Mouse (Mus musculus) hindbrain, embryonic 10.5 days (tissue): ENCODE data around the gene Sdhaf1. TPM values are rescaled to one million over a fixed set of nuclear protein-coding genes. Genes with fewer than 3 reads are reported as not detected.

Source experiments
- DNase-seq: peaks from one replicate; pipeline ENCODE4 v3.0.0-alpha.2; 2017; ENCODE audit warnings: low spot score
- H3K27ac ChIP-seq: fragments of 300-500 bp; sonication (generic); 2 replicates; pipeline ENCODE4 v1.5.1; 2016; ENCODE audit warnings: mild to moderate bottlenecking, moderate library complexity
- H3K27me3 ChIP-seq: fragments of 300-500 bp; sonication (generic); 2 replicates; pipeline ENCODE4 v1.6.1; 2016; ENCODE audit warnings: mild to moderate bottlenecking; ENCODE audit not compliant: poor library complexity, insufficient read depth, severe bottlenecking
- H3K36me3 ChIP-seq: fragments of 300-500 bp; sonication (generic); 2 replicates; pipeline ENCODE4 v1.6.1; 2016; ENCODE audit warnings: mild to moderate bottlenecking, moderate library complexity
- H3K4me1 ChIP-seq: fragments of 300-500 bp; sonication (generic); replicated peaks from 2 replicates; pipeline ENCODE4 v1.6.1; 2016; ENCODE audit warnings: mild to moderate bottlenecking
- H3K4me3 ChIP-seq: fragments of 300-500 bp; sonication (generic); 2 replicates; pipeline ENCODE4 v1.5.1; 2016; ENCODE audit warnings: mild to moderate bottlenecking, moderate library complexity
- H3K9me3 ChIP-seq: fragments of 300-500 bp; sonication (generic); 2 replicates; pipeline ENCODE4 v1.6.1; 2016; ENCODE audit warnings: mild to moderate bottlenecking, moderate library complexity
- WGBS: fragments of 180-500 bp; shearing (Covaris S2); methylation state at CpG from one replicate; pipeline ENCODE4 v1.1.7; 2016; 5-methylcytosine and 5-hydroxymethylcytosine counted together
- polyA plus RNA-seq: library from polyadenylated mRNA; unstranded; fragments of >200 nt; fragmentation: Nextera tagmentation; extraction: Ambion mirVana; gene quantifications from 2 replicates; pipeline ENCODE4 v1.2.1, GENCODE M21; 2016

The Sdhaf1 gene
- polyA plus RNA-seq, 1 experiment from 2014 or later, result 23.1 TPM

GRCm38 (mm10) chr7:30339432-30340109, 15.9 kb upstream of the Sdhaf1 start:
- no peaks in the 10 kb centered on the region for H3K9me3 ChIP-seq
- DNase-seq, result no peak
- H3K4me3 ChIP-seq, result no peak overlapping the region
- no peak overlapping the region for H3K27ac ChIP-seq
- H3K27me3 ChIP-seq, result peaks cover 17% of the 10 kb centered on the region
- H3K36me3 ChIP-seq, result no peaks in the 10 kb centered on the region
- H3K4me1 ChIP-seq, result no peaks in the 10 kb centered on the region
- 75% methylated on average over 5 of the region's 5 CpGs for WGBS

- Histone ChIP-seq H3K4me3 (no peak overlapping the region), H3K27me3 (peaks cover 39% of the 10 kb centered on the region), H3K4me1 (peaks cover 10% of the 10 kb centered on the region), H3K9me3 (no peaks in the 10 kb centered on the region), H3K36me3 (no peaks in the 10 kb centered on the region), H3K27ac (no peak overlapping the region)
- peak; percentile 86 for DNase-seq
- whole genome bisulfite sequencing, result 4% methylated on average over 9 of the region's 9 CpGs
Measured at GRCm38 (mm10) chr7:30336384-30336783, 12.7 kb upstream of the Sdhaf1 start.

- H3K27ac ChIP-seq, result no peak overlapping the region
- 88% methylated on average over 6 of the region's 6 CpGs for WGBS
- peaks cover 39% of the 10 kb centered on the region for H3K27me3 ChIP-seq
- peaks cover 16% of the 10 kb centered on the region for H3K4me1 ChIP-seq
- H3K9me3 ChIP-seq, result no peaks in the 10 kb centered on the region
- no peaks in the 10 kb centered on the region for H3K36me3 ChIP-seq
- no peak overlapping the region for H3K4me3 ChIP-seq
- no peak for DNase-seq
Measured at GRCm38 (mm10) chr7:30335688-30336087, 12.0 kb upstream of the Sdhaf1 start.

GRCm38 (mm10) chr7:30334563-30334962, 10.9 kb upstream of the Sdhaf1 start:
- H3K36me3 ChIP-seq, result no peaks in the 10 kb centered on the region
- H3K4me1 ChIP-seq, result peaks cover 16% of the 10 kb centered on the region
- no peaks in the 10 kb centered on the region for H3K9me3 ChIP-seq
- H3K27me3 ChIP-seq, result peaks cover 39% of the 10 kb centered on the region
- 66% methylated on average over 5 of the region's 5 CpGs for WGBS
- no peak overlapping the region for H3K4me3 ChIP-seq
- H3K27ac ChIP-seq, result no peak overlapping the region
- DNase-seq, result no peak

GRCm38 (mm10) chr7:30333436-30333835, 9.7 kb upstream of the Sdhaf1 start:
- Histone ChIP-seq H3K36me3 (no peaks in the 10 kb centered on the region), H3K27me3 (peaks cover 39% of the 10 kb centered on the region), H3K4me1 (peaks cover 16% of the 10 kb centered on the region), H3K27ac (no peak overlapping the region), H3K9me3 (no peaks in the 10 kb centered on the region), H3K4me3 (no peak overlapping the region)
- DNase-seq, result no peak
- 77% methylated on average over 4 of the region's 4 CpGs for WGBS

GRCm38 (mm10) chr7:30332622-30333259, 9.0 kb upstream of the Sdhaf1 start:
- no peak for DNase-seq
- no peak overlapping the region for H3K4me3 ChIP-seq
- 69% methylated on average over 18 of the region's 18 CpGs for WGBS

GRCm38 (mm10) chr7:30331887-30332286, 8.2 kb upstream of the Sdhaf1 start:
- peak overlapping the region; percentile 34 for H3K4me3 ChIP-seq

More at GRCm38 (mm10) chr7:30332622-30333259, 9.0 kb upstream of the Sdhaf1 start:
- Histone ChIP-seq H3K27ac (no peak overlapping the region), H3K36me3 (no peaks in the 10 kb centered on the region), H3K9me3 (no peaks in the 10 kb centered on the region), H3K4me1 (peaks cover 16% of the 10 kb centered on the region), H3K27me3 (peaks cover 39% of the 10 kb centered on the region)

GRCm38 (mm10) chr7:30328379-30328778, 4.7 kb upstream of the Sdhaf1 start:
- H3K9me3 ChIP-seq, result 0 out of 2 replicates have a peak, but pooled peaks cover 4% of the 10 kb centered on the region
- WGBS, result 57% methylated on average over 10 of the region's 10 CpGs

More at GRCm38 (mm10) chr7:30331887-30332286, 8.2 kb upstream of the Sdhaf1 start:
- Histone ChIP-seq H3K9me3 (no peaks in the 10 kb centered on the region), H3K27ac (no peak overlapping the region), H3K4me1 (peaks cover 19% of the 10 kb centered on the region), H3K36me3 (no peaks in the 10 kb centered on the region), H3K27me3 (peaks cover 45% of the 10 kb centered on the region)
- DNase-seq, result peak; percentile 88
- 7% methylated on average over 13 of the region's 13 CpGs for WGBS

GRCm38 (mm10) chr7:30327140-30327539, 3.4 kb upstream of the Sdhaf1 start:
- H3K27me3 ChIP-seq, result peaks cover 6% of the 10 kb centered on the region; the same call in 1 of the 2 replicates
- no peak overlapping the region for H3K27ac ChIP-seq
- H3K4me1 ChIP-seq, result peaks cover 25% of the 10 kb centered on the region
- no peak overlapping the region for H3K4me3 ChIP-seq
- DNase-seq, result no peak
- H3K9me3 ChIP-seq, result 0 out of 2 replicates have a peak, but pooled peaks cover 4% of the 10 kb centered on the region
- 59% methylated on average over 15 of the region's 15 CpGs for WGBS
- H3K36me3 ChIP-seq, result no peaks in the 10 kb centered on the region

More at GRCm38 (mm10) chr7:30328379-30328778, 4.7 kb upstream of the Sdhaf1 start:
- Histone ChIP-seq H3K27ac (no peak overlapping the region), H3K36me3 (no peaks in the 10 kb centered on the region), H3K4me1 (peaks cover 19% of the 10 kb centered on the region), H3K27me3 (peaks cover 17% of the 10 kb centered on the region), H3K4me3 (no peak overlapping the region)
- DNase-seq, result no peak

- Histone ChIP-seq H3K36me3 (no peaks in the 10 kb centered on the region), H3K9me3 (0 out of 2 replicates have a peak, but pooled peaks cover 4% of the 10 kb centered on the region), H3K27me3 (peaks cover 6% of the 10 kb centered on the region; the same call in 1 of the 2 replicates), H3K27ac (no peak overlapping the region), H3K4me3 (no peak overlapping the region), H3K4me1 (peaks cover 21% of the 10 kb centered on the region)
- DNase-seq, result no peak
Measured at GRCm38 (mm10) chr7:30326427-30326826, 2.7 kb upstream of the Sdhaf1 start.

GRCm38 (mm10) chr7:30325364-30325763, 1.7 kb upstream of the Sdhaf1 start:
- H3K9me3 ChIP-seq, result 0 out of 2 replicates have a peak, but pooled peaks cover 4% of the 10 kb centered on the region
- H3K4me3 ChIP-seq, result no peak overlapping the region
- H3K27ac ChIP-seq, result no peak overlapping the region
- peaks cover 22% of the 10 kb centered on the region for H3K4me1 ChIP-seq
- peak; percentile 60 for DNase-seq
- H3K36me3 ChIP-seq, result no peaks in the 10 kb centered on the region
- WGBS, result 51% methylated on average over 2 of the region's 2 CpGs
- peaks cover 6% of the 10 kb centered on the region; the same call in 1 of the 2 replicates for H3K27me3 ChIP-seq

- peaks cover 22% of the 10 kb centered on the region for H3K4me1 ChIP-seq
- H3K27ac ChIP-seq, result no peak overlapping the region
- 88% methylated on average over 5 of the region's 5 CpGs for WGBS
- H3K36me3 ChIP-seq, result no peaks in the 10 kb centered on the region
- no peak for DNase-seq
- no peak overlapping the region for H3K4me3 ChIP-seq
- peaks cover 6% of the 10 kb centered on the region; the same call in 1 of the 2 replicates for H3K27me3 ChIP-seq
- 0 out of 2 replicates have a peak, but pooled peaks cover 4% of the 10 kb centered on the region for H3K9me3 ChIP-seq
Measured at GRCm38 (mm10) chr7:30324300-30324944, 727 bp upstream of the Sdhaf1 start.
